Mouse (Mus musculus) activated CD4-positive, CD25-positive, alpha-beta regulatory T cell, adult 4 months (primary cell): ENCODE measurements around the gene Rfk. TPM values are rescaled to one million over a fixed set of nuclear protein-coding genes. Genes with fewer than 3 reads are reported as not detected.

Experiments used
- polyA plus RNA-seq, 2 experiments: library from polyadenylated mRNA; unstranded; fragments of 100-300 nt; shearing (Covaris generic); gene quantifications; one replicate each; pipeline ENCODE4 v1.2.1; 2017

Rfk gene
- polyA plus RNA-seq, 2 experiments from 2014 or later, result 20.6 to 30.8 TPM

Other genes starting within 250 kb of the Rfk start
- 10 to 100 TPM; 12.4 to 13.0 TPM for gene Gcnt1, start 21.2 kb upstream of the Rfk start, polyA plus RNA-seq